Mouse (Mus musculus) spleen, adult 12 weeks (tissue): ENCODE results near the gene Pla2g4a.

Source experiments
- DNase-seq: peaks from one replicate; pipeline ENCODE4 v3.0.0; 2022; ENCODE audit warnings: low spot score

Pla2g4a gene

GRCm38 (mm10) chr1:149960734-149961424, at the start of gene Pla2g4a:
Gene Pla2g4a (minus strand): TSS chr1:149961290.
- peak; percentile 4 for DNase-seq

- no peak for DNase-seq
Measured at GRCm38 (mm10) chr1:150010629-150010979, 49.5 kb upstream of the Pla2g4a start.

- no peak for DNase-seq
Measured at GRCm38 (mm10) chr1:150009968-150010628, 49.0 kb upstream of the Pla2g4a start.

- DNase-seq: no peak
Measured at GRCm38 (mm10) chr1:150009134-150009533, 48.0 kb upstream of the Pla2g4a start.

- no peak for DNase-seq
Measured at GRCm38 (mm10) chr1:149975626-149976025, 14.5 kb upstream of the Pla2g4a start.

- no peak for DNase-seq
Measured at GRCm38 (mm10) chr1:149965826-149966225, 4.7 kb upstream of the Pla2g4a start.

- no peak for DNase-seq
Measured at GRCm38 (mm10) chr1:149961425-149962303, 574 bp upstream of the Pla2g4a start.

GRCm38 (mm10) chr1:149960251-149960650, 839 bp downstream of the Pla2g4a start:
- DNase-seq: no peak

GRCm38 (mm10) chr1:149959069-149959468, 2.0 kb downstream of the Pla2g4a start:
- no peak for DNase-seq

GRCm38 (mm10) chr1:149955482-149955881, 5.6 kb downstream of the Pla2g4a start:
- no peak for DNase-seq

GRCm38 (mm10) chr1:149954026-149954425, 7.1 kb downstream of the Pla2g4a start:
- DNase-seq: no peak

- no peak for DNase-seq
Measured at GRCm38 (mm10) chr1:149952050-149952449, 9.0 kb downstream of the Pla2g4a start.

GRCm38 (mm10) chr1:149950656-149951055, 10.4 kb downstream of the Pla2g4a start:
- DNase-seq: no peak

- DNase-seq: no peak
Measured at GRCm38 (mm10) chr1:149950254-149950653, 10.8 kb downstream of the Pla2g4a start.

- DNase-seq: no peak
Measured at GRCm38 (mm10) chr1:149949334-149949733, 11.8 kb downstream of the Pla2g4a start.

- no peak for DNase-seq
Measured at GRCm38 (mm10) chr1:149948066-149948825, 12.8 kb downstream of the Pla2g4a start.

GRCm38 (mm10) chr1:149946993-149947392, 14.1 kb downstream of the Pla2g4a start:
- no peak for DNase-seq

GRCm38 (mm10) chr1:149946432-149946831, 14.7 kb downstream of the Pla2g4a start:
- DNase-seq: no peak

GRCm38 (mm10) chr1:149943611-149944010, 17.5 kb downstream of the Pla2g4a start:
- DNase-seq: no peak

GRCm38 (mm10) chr1:149940301-149940700, 20.8 kb downstream of the Pla2g4a start:
- DNase-seq: no peak

- DNase-seq: no peak
Measured at GRCm38 (mm10) chr1:149939261-149940032, 21.6 kb downstream of the Pla2g4a start.
